Mouse (Mus musculus): ENCODE data around the gene Sema5b.
"Not testable (repeated sequence)": the region's sequence is repeated elsewhere in the genome, so short reads cannot be mapped to it uniquely, and the experiment has no call there.

Gene Sema5b

DNA sequence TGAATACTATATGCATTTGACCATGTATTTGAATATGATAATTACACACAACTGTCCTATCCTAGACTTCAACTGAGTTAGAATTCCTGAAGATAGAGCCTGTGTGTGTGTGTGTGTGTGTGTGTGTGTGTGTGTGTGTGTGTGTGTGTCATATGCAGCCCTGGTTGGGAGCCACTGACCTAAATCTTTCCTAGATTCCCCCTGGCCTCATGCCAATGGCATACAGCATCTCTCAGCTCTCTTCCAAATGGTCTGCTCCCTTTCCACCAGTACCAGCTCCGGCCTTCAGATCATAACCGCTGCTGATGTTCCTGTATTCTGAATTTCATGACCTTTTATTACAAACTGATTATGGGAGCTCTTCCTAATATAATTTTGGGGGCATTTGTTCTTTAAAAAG lies 8.4 kb downstream of the Sema5b start:
- no peak for DNase-seq (ENCODE audit: extremely low spot score)

DNA sequence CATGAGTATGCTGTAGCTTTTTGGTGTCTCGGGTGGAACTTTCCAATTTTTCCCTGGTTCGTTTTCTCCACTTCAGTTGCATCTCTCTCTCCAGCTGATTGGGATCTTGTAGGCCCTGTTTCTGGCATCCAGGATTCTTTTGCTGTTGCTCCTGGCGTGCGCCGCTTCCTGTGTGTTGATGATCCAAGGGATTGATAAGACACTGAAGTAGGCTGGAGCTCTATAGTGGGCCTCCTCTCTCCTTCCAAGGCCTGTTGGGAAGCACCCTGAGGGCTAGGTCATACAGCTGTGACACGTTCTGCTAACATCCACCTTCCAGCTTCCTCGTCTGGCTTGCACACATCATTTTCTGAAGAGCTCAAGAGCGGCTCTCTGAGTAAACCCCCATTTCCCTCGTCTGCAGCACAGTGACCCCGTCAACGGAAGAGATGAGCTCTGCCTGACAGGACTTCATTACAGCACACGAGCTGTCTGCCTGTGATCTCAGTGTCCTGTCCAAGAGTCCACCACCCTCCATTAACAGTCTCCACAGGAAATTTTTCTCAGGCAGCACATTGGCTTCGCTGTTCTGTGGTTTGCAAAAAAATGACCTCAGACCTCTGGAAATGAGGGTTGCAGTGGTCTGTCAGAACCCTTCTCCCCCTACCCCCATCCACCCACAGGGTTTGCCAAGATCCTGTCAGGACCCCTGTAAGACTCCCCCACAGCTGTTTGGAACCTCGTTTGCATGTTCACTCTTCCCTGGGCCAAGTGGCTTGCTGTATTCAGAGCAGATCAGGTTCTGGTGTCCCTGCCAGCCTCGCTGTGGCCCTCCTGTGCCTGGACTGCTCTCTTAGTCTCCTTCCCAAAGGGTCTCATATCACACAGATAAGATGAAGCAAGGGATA lies 14.9 kb downstream of the Sema5b start:
- DNase-seq (ENCODE audit: extremely low spot score), result no peak

DNA sequence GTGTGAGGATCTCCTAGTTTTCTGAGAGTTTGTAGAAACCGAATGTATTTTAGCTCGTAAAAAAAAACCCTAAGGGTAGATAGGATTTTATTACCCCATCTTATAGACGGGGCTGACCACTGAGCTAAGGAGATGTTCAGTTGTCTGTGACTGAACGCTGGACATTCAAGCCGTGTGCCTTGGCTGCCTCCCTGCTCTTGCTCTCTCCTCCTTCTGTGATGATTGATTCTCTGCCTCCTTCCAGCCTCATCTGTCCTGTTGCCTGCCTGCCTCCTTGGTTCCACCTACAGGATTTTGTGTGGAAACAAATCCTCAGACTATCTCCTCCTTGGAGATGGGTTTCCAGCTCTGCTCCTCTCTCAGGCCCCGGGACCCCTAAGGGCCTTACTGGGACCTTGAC lies 16.1 kb downstream of the Sema5b start:
- DNase-seq (ENCODE audit: extremely low spot score), result no peak

DNA sequence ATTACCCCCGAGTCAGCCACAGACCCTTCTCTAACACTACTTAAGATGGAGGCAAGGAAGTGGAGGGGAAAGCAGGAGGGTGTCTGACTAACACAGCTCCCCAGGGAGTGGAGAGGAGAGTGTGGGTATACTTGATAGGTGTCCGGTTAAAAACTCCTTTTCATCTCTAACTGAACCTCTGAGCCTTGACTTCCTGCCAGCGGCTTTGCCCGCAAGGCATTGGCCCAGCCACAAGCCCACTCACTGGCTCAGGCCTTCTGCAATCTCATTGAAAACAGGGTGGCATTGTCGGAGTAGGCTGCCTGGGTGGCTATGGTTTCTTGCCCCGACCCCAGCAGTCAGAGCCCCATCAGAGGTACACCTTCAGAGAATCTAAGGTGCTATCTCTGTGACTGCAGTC lies 20.6 kb downstream of the Sema5b start:
- no peak for DNase-seq (ENCODE audit: extremely low spot score)

DNA sequence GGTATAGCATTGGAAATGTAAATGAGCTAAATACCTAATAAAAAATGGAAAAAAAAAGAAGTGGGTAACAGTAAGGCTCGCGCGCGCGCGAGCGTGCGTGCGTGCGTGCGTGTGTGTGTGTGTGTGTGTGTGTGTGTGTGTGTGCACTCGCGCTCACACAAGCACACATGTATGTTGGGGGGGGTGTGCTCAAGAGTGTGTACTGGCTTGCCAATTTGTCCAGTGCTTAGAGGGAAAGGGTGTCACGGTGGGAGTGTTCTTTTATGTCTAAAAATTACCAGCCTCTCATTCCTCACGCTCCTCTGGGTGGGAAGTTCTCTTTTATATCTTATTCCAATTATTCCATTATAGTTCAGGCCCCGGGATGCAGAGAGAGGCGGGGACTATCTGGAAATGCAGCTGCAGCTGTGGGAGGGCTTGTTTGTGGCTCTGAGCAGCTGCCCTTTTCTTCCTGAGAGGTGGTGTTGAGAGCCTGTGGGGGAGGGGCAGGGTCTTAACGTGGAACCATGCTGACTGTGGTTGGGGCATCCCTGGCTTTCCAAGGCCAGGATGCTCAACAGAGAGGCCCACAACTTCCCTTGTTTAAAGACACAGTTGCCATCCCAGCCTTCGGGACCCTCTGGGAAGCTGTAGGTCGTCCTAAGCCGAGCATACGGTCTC lies 23.4 kb downstream of the Sema5b start:
- peak; percentile 57 for DNase-seq (ENCODE audit: extremely low spot score)

DNA sequence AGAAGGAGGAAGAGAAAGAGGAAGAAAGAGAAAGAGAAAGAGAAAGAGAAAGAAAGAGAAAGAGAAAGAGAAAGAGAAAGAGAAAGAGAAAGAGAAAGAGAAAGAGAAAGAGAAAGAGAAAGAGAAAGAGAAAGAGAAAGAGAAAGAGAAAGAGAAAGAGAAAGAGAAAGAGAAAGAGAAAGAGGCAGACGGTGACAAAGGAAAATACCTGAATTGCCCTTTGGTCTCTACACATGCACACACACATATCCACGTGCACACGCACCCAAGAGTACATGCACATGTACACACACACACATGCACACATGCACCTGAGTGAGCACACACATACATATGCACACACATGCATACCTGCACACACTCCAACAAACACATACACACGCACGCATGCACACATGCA lies 24.7 kb downstream of the Sema5b start:
- not testable (repeated sequence) for DNase-seq (ENCODE audit: extremely low spot score)

DNA sequence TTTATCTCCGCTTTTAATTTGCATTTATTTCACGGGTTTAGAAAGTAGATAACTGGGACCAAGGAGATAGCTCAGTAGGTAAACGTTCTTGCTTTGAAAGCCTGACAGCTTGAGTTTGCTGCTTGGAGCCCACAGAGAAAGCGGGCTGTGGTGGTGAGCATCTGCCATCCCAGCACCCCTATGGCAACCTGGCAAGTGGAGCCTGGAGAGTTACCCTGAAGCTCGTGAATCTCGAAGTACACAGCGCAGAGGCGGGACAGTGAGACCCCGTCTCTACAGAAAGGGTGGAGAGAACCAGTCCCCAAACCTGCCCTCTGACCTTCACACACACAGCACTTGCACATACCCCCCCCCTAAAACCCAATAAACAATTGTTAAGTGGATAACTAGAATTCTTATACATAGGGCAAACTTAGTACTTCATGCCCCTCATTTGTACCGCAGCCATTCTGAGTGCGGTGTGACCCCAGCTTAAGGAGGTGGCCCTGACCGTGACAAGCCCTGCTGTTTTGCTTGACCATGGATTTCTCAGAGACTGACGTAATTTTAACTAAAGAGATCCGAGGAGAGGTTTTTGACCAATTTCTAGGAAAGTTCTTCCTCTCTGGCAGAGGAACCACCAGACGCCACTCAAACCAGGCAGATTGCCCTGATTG lies 27.4 kb downstream of the Sema5b start:
- no peak for DNase-seq (ENCODE audit: extremely low spot score)

DNA sequence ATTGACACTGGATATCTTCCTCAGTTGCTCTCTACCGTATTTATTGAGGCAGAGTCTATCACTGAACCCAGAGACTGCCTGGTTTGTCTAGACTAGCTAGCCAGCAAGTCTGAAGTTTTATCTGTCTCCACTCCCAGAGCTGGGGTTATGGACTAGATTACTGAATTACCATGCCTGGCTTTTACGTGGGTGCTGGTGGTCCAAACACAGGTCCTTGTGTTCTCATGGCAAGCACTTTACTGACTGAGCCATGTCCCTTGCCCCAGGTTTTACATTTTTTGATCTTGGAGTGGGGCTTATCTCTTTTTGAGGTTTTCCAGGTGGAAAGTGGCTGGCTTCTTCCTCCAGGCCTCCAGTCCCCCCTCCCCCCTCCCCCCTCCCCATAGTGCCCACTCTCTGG lies 28.4 kb downstream of the Sema5b start:
- no peak for DNase-seq (ENCODE audit: extremely low spot score)

DNA sequence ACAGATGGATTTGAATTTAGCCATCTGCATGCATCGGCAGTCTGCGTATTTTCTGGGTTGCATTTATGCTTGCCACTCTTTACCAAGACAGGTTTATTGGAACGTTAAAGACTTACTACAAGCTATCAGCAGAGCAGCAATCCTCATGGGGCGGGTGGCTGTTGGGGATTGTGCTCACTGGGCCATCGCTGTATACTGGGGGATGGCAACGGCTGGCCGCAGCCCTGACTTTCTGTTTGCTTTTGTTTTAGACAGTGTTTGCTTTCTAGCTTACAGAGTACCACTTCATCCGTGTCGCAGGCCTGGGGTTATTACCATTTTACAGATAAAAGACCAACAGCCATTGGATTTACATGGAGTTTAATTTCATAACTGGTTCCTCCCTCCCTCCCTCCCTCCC lies 28.8 kb downstream of the Sema5b start:
- no peak for DNase-seq (ENCODE audit: extremely low spot score)

DNA sequence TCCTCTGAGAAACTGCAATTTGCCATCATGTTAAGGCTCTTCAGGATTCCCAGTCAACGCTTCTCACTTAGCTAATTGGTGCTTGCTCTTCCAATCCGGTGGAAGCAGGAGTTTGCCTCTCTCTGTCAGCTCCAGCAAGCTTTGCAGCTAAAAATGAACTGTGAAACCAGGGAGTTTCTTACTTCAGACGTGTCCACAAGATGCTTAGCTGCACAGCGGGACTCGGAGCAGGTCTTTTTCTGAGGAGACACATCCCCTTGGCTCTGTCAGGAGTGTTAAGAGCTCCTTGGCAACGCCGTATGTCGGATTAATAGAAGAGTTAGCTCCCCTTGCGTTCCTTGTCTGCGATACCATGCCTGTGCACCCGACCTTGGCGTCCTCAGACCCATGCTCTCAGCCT lies 29.7 kb downstream of the Sema5b start:
- no peak for DNase-seq (ENCODE audit: extremely low spot score)

DNA sequence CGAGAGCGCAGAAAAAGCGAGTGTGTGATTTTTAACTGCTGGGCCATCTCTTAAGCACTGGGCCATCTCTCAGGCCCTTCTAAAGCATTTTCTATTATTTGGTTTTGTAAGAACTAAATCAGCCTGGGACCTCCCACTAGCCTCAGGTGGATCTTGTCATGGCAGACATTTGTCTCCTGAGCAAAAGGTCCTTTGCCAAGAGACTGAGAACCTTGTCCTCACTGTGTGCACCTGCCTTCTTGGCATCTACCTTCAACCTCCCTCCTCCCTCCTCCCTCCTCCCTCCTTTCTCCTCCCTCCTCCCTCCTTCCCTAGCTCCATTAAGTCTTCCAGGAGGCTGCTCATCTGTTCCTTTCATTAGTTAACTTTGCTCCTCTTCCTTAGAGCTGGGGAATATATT lies 32.6 kb downstream of the Sema5b start:
- no peak for DNase-seq (ENCODE audit: extremely low spot score)

DNA sequence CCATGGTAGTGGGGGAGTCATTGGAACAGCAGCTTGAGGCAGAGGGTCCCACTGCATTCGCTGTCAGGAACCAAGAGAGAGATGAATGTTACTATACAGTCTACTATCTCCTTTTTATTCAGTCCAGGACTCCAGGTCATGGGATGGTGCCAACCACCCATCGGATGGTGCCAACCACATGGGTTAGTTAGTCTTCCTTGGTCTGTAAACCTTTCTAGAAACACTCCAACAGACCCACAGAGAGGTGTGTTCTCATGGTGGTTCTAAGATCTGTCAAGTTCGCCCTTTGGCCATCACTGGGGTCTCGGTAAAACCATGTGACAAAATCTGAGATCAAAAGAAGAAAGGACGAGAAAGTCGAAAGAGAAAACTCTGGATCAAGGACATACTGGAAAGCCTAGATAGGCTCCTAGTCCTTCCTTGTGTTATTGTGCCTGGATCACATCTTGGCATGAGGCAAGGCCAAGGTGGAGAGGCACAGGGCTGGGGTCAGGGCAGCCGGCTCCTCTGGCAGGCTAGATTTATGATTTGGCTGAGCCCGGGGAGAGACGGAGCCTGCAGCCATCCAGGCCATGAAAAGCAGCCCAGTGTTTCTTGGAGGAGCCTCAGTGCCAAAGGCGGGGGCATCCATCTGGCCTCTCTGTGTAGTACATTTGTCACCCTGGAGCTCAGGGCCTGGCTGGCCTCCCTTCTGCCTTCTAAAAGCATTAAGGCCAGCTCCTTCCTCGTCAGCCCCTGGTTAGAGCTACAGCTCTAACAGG lies 36.4 kb downstream of the Sema5b start:
- DNase-seq (ENCODE audit: extremely low spot score), result no peak

DNA sequence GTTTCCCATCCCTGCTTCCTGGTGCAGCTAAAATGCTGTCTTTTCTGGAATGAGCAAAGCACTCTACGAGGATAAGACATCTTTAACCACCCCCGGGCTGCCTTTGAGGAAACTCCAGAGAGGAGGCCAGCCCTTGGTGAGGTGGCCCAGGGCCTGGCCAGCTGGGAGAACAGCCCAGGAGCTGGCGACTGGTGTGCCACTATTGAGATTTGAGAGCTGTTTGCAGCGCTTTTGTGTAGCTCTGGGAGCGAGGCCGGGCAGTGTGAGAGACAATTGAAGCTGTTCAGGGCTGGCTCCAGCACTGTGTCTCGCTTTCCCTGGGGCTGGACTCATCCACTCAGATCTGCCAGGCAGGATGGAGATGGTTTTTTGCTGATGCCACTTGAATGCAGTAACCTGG lies 40.4 kb downstream of the Sema5b start:
- no peak for DNase-seq (ENCODE audit: extremely low spot score)

DNA sequence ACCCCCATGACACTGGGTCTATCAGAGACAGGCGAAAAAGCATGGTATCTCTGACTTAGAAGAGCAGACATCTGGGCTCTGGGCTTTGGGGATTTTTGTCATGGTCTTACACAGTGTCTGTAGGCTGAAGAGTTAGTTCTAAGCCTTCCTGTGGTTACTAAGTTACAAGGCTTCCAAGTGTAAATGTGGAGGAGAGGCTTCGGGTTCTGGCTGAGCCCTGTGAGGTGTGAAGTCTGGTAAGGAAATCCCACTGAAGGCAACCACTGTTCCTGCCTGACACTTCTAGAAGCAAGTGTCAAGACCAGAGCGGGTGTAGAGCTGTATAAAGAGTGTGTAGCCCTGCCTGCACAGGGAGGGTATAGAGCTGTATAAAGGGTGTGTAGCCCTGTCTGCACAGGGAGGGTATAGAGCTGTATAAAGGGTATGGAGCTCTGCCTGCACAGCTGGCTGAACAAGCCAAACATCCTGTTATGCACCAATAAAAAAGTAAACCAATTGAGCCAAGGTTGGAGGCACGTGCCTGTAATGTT lies 42.7 kb downstream of the Sema5b start:
- DNase-seq (ENCODE audit: extremely low spot score), result no peak

DNA sequence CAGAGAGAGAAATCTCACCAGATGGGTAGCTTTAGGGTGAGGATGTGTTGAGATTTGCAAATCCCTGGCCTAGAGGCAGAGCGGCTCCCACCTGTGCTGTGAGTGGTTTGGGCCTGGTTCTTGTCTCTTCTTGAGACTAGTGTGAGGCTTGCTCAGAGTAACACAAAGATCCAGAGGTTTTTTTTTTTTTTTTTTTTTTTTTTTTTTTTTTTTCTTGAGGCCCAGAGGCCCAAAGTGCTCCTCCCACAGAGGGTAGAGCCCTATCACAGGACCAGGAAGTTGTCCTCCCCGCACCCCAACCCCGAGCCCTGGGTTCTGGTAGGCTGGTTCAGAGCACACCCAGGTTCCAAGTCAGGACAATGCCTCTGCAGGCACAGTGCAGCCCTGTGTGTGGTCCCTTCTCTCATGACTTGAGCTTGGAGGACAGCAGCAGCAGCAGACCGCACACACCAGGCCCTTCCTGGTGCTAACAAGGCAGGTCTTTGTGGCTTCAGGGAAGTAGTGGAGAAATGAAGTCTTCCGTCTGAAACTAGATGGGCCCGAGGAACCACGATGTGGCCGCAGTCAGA lies 44.3 kb downstream of the Sema5b start:
- peak; percentile 37 for DNase-seq (ENCODE audit: extremely low spot score)

DNA sequence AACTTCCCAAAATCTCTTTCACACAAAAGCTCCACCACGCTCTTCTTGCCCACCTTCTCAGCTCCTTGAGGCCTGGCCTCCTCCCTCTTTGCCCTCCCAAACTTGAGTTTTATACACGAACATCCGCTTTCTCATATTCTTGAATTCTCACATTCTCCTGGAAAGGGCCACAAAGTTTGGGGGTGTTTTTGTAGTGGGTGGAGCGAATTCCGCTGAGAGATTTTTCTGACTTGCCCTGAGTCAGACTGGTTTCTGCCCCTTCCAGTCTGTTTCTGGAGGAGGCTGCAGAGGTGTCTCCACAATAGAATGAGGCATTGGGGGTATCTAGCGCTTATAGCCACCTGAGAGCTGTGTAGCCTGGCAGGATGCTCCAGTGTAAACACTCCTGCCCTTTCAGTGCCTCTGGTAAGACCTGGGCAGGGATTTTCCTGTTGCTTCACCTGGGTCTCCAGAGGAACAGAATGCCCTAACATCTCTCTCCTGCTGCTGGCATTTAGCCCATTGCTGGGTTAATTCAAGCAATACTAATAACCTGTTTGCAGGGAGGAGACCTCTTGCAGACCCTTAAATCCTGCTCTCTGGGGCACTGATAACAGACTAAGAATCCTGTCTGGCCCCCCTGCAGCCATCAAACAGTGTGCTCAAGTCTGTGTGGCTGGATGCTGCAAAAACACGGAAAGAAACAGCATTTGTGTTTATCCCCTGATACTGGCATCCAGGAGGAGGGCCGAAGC lies 46.3 kb downstream of the Sema5b start:
- no peak for DNase-seq (ENCODE audit: extremely low spot score)

DNA sequence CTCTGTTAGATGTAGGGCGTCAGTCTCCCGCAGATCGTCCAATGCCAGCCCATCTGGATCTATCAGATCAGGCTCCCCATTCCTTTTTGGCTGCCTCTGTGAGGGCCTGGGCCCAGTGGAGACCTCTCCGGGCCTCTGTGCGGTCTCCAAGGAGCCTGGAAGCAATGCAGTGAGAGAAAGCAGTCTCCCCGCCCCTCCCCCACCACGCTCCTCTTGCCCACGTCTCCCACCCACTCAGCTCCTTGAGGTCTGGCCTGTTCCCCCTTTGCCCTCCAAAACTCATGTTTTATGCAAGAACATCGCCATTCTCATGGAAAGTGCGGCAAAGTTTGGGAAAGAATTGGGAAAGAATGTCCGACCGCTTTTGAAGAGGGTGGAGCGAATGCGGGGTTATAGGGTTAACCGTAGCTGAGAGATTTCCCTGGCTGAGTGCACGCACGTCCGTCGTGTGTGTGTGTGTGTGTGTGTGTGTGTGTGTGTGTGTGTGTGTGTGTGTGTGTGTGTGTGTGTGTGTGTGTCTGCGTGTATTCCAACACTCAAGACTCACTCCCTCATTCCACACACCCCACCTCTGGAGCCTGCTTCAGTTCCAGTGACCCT lies 47.0 kb downstream of the Sema5b start:
- DNase-seq (ENCODE audit: extremely low spot score), result peak; percentile 85

DNA sequence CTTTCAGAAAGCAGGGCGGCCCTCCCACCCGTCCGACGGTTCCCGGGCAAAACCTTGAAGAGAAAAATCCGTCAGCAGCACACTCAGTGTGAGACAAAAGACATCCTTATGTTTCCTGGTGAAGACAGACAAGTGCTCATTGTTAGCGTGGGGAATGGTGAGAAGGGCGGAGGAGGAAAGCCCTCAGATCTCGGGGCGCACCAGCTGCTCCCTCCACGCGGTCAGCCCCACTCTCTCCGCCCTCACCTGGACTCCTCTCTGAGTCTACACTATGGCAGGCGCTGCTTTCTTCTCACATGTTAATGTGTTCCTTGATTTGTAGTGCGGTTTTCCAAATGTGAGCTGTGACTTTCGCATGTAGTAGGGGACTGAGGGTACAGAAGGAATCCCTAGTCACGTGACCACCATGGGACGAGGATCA lies 47.8 kb downstream of the Sema5b start:
- DNase-seq (ENCODE audit: extremely low spot score), result peak; percentile 57

DNA sequence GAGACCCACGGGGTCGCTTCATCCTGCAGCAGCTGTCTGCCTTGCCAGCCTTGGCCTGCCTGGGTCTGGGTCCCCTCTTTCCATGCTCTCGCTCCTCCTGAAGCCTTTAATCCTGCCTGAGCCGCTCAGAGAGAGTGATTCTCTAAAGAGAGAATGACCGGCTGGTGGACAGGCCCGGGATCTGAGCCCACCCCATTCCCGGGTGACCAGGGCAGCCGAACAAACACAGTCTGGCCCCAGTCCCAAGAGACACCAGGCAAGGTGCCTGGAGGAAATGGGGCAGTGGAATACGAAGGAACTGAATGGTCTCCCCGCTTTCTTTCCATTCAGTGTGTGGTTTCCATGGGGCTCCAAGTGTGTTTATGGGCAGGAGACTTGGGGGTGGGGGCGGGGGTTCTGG lies 50.8 kb downstream of the Sema5b start:
- no peak for DNase-seq (ENCODE audit: extremely low spot score)
